Mouse (Mus musculus): ENCODE measurements around the gene Sebox.

DNA sequence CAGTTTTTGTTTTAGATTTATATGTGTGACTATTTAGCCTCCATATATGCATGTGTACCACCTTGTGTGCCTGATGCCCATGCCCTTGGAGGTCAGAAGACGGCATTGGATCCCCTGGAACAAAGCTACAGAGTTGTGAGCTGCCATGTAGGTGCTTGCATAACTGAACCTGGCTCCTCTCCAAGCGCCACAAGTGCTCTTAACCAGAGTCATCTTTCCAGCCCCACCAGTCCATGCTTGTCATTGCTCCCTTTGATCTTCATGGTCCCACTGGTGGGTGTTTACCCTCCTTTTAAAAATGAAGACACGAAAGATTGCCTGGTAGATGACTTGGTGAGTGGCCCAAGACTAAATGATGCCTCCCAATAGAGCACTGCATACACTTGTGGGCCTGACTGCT, 37.1 kb downstream of the Sebox start:
- TF ChIP-seq POLR2A (IDR thresholded peaks at IDR 0.05; ENCODE audit: insufficient read depth, low read depth, low read length) (no peak), CTCF (IDR thresholded peaks at IDR 0.05; ENCODE audit: insufficient read depth, low read depth, low read length) (no peak)

Measured in olfactory bulb, adult 2 months (tissue).